Mouse (Mus musculus) ovary, postnatal 36 days (tissue): ENCODE data around the gene Slx1b.
"Not testable (repeated sequence)": the region's sequence is repeated elsewhere in the genome, so short reads cannot be mapped to it uniquely, and the experiment has no call there.

Experiments used
- DNase-seq: peaks from one replicate; pipeline ENCODE4 v3.0.0; 2022; ENCODE audit warnings: low spot score, mixed read lengths

Slx1b gene

DNA sequence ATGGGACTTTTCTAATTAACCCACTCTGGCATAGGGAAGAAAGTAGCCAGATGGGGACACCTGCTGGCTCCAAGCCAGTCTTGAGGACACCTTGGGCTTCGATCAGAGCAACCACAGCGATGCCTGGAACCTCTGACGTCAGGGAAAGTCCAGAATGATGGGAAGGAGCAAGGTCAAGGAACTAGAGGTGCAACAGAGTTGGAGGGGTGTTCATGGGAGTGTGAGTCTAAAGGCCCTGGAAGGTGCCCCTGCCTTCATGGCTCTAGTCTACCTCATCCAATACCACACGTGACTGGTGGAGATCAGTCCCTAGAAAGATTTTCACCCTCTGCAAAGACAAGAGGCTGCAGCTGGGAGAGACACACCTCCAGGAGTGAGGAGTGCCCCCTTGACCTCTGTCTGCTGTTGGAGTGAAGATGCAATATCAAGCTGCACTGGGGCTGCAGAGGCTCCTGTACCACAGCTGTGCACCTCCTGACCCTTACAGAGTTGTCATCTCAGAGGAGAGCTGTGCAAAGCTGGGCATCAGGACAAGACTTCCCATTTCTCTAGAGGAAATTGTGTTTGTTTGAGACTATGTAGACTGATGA lies 18.9 kb downstream of the Slx1b start:
- no peak for DNase-seq

- DNase-seq, result no peak
These were observed 19.4 kb downstream of the Slx1b start, which contains the start of gene Sult1a1 for GRCm38 (mm10) chr7:126676207-126676606. Gene Sult1a1, minus strand, starts transcription at chr7:126676432.

DNA sequence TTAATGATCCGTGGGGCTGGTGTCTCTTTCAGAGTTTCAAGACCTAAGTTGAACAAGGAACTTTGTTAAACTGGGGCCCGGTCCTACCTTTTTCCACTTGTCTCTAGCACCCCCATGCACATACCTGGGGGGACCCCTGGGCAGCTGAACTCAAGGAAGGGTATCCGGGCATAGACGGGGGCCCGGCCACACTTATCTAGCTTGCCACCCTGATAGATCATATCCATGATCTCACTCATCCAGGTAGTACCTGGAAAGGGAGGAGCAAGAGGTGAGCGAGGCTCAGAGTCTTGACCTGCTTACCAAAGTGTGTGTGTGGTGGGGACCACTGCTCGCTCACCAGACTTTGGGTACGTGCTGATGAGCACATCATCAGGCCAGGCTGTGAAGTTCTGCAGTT lies 20.5 kb downstream of the Slx1b start:
- DNase-seq, result no peak

GRCm38 (mm10) chr7:126672111-126672510 lies 23.5 kb downstream of the Slx1b start:
- DNase-seq, result no peak

GRCm38 (mm10) chr7:126670152-126670551 lies 25.4 kb downstream of the Slx1b start:
- DNase-seq, result no peak

DNA sequence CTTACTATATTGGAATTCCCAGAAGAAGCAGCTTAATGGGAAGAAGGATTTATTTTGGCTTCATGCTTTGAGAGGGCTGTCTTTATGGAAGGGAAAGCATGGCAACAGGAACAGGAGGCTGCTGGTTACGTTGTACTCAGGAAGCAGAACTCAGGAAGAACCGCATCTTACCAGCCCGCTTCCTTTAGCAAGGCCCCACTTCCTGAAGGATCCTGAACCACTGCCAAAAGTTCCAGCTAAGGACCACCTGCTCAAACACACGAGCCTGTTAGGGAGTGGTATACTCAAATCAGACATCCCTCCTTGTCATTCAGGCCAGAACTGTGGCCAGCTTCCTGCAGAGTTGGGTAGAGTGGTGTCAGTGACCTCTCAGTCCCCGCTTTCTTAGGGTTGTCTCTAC lies 27.1 kb downstream of the Slx1b start:
- DNase-seq, result no peak

- DNase-seq, result no peak
These were observed 28.0 kb downstream of the Slx1b start for GRCm38 (mm10) chr7:126667495-126668090.

- DNase-seq, result no peak
These were observed 30.3 kb downstream of the Slx1b start for GRCm38 (mm10) chr7:126665269-126665668.

DNA sequence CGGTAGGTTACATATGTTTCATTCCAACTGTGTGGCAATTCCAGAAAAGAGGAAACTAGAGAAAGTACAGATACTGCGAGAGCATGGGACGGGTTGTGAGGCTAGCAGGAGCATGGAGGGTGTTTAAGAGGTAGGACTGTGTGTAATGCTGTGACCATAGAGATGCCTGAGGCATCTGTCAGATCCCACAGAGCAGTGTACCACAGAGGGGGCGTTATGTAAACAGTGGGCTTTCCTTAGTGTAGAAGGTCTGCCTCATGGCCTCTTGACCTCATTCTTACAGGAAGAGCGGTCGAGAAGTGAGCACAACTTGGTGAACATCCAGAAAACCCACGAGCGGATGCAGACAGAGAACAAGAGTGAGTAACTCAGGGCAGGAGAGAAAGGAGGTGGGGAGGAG lies 31.9 kb downstream of the Slx1b start:
- no peak for DNase-seq

- no peak for DNase-seq
These were observed 35.8 kb downstream of the Slx1b start for GRCm38 (mm10) chr7:126659771-126660170.

DNA sequence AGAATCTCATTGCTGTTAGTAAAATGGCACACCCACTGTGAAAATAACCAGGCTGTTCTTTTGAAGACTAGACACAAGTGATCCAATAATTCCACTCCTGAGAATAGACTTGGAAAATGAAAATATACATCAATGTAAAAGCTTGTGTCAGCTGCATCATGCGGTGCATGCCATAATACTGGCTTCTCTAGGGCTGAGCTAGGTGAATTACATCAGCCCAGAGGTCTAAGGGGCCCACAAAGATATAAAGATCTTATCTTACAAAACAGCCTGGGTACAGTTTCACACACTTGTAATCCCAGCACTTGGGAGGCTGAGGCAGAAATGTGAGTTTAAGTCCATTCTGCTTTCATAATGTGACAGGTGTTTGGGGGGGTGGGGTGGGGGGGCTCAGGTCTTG lies 38.1 kb downstream of the Slx1b start:
- DNase-seq, result no peak

DNA sequence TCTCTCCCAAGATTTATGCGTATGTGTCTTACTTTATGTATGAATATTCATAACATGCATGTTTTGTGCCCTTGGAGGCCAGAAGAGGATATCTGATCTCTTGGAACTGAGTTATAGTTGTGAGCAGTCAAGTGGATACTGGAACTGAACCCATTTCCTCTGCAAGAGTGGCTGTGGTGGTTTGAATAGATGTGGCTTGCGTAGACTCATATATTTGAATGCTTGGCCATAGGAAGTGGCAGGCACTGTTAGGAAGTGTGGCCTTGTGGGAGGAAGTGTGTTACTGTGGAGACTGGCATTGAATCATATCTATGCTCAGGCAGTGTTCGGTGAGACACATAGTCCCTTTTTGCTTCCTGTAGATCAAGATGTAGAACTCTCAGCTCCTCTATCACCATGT lies 39.9 kb downstream of the Slx1b start:
- DNase-seq, result no peak

- DNase-seq, result no peak
These were observed 41.6 kb downstream of the Slx1b start for GRCm38 (mm10) chr7:126653991-126654390.

- no peak for DNase-seq
These were observed 44.7 kb downstream of the Slx1b start for GRCm38 (mm10) chr7:126650852-126651251.

GRCm38 (mm10) chr7:126649231-126650051 lies 46.1 kb downstream of the Slx1b start, which contains the start of gene Sgf29:
Gene Sgf29, plus strand, starts transcription at chr7:126649309.
- peak; percentile 92 for DNase-seq

GRCm38 (mm10) chr7:126648486-126648885 lies 47.1 kb downstream of the Slx1b start:
- no peak for DNase-seq

DNA sequence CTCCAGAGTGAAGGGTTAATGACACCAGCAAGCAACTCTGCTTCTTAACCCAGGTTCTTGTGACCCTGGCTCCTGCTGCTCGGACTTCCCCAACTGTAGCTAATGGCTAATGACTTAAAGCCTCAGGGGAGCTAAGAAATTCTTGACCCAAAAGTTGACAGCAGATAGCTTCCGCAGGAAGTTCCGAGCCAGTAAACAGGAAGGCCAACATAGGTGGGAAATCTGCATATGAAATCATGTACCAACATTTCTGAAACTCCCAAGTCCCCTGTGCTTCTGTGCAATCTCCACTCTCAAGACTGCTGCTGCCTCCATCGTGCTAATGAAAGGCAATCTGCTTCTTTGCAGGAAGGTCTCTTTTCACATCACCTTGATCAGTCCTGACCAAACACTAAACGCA lies 49.9 kb downstream of the Slx1b start:
- DNase-seq, result no peak

- no peak for DNase-seq
These were observed 50.7 kb downstream of the Slx1b start for GRCm38 (mm10) chr7:126644914-126645313.

- no peak for DNase-seq
These were observed 51.2 kb downstream of the Slx1b start for GRCm38 (mm10) chr7:126644345-126644744.

DNA sequence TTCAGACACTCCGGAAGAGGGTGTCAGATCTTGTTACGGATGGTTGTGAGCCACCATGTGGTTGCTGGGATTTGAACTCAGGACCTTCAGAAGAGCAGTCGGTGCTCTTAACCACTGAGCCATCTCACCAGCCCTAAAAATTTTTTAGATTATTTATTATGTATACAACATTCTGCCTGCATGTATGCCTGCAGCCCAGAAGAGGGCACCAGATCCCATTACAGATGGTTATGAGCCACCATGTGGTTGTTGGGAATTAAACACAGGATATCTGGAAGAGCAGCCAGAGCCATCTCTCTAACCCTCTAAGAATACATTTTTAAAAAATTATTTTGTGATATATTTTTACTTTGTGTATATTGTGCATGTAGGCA lies 52.4 kb downstream of the Slx1b start:
- DNase-seq, result not testable (repeated sequence)

DNA sequence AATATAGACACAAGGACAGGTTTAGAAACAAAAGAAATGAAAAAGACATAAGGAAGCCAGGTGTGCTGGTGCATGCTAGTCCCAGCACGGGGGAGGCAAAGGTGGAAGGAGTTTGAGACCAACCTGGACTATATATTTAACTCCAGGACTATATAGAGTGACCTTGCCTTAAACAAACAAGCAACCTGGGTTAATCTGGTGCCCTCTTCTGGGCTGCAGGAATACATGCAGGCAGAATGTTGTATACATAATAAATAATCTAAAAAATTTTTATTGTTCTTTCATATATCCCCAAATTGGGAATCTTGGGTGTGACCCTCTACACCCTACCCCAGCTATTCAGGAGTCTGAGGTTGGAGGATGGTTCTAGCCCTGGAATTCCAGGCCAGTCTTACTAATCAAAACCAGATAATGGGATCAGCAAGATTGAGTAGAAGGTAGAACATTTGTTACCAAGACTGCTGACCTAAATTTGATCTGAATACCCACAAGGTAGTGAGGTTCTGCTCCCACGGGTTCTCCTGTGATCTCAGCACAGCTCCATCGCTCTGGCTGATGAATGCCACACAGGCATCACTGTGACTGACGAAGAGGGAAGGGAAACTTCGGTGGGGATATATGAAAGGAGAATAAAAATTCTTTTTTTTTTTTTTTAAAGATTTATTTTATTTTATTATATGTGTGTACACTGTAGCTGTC lies 52.9 kb downstream of the Slx1b start:
- DNase-seq, result no peak
